Mouse (Mus musculus) CD4-positive helper T cell, adult 2 months (primary cell): ENCODE measurements around the gene Zfp607b.

Experiments used
- DNase-seq: peaks from one replicate; pipeline ENCODE4 v3.0.0-alpha.2; 2012; ENCODE audit warnings: low read depth, missing footprints, low spot score

The Zfp607b gene

DNA sequence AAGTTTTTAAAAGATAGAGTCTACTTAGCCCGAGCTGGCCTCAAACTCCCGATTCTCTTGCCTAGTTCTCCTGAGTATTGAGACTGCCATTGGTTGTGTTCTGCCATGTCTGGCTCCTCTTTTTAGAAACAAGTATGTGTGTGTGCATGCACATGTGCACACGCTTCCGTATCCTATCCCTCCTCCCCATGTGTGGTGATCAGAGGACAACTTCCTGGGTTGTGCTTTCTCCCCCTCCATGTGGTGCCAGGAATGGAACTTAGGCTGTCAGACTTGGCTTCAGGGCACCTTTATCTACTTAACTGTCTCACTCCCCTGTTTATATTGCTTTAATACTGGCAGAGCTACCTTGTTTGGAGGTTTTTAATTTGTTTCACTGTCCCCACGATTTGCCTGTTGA lies 3.9 kb upstream of the Zfp607b start:
- no peak for DNase-seq

GRCm38 (mm10) chr7:27685681-27686080 lies 3.5 kb upstream of the Zfp607b start:
- DNase-seq = peak; percentile 47

- no peak for DNase-seq
Measured at GRCm38 (mm10) chr7:27687043-27687442, 2.1 kb upstream of the Zfp607b start.

DNA sequence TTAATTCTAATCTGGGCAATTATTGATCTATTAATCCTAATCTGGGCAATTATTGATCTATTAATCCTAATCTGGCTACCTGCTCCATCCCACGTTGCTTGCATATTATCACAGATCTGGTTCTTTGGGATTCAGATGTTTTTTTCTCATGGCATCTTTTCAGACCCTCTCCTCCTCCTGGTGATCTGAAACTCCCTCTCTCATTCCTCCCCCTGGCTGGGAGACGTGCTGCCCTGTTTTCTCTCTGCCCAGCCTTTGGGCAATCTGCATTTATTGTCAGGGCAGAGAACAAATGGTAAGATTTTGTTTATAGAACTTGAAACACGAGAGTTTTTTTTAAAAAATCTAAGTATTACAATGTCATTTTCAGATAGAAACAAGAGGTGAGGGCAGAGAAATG lies 1.3 kb upstream of the Zfp607b start:
- no peak for DNase-seq

DNA sequence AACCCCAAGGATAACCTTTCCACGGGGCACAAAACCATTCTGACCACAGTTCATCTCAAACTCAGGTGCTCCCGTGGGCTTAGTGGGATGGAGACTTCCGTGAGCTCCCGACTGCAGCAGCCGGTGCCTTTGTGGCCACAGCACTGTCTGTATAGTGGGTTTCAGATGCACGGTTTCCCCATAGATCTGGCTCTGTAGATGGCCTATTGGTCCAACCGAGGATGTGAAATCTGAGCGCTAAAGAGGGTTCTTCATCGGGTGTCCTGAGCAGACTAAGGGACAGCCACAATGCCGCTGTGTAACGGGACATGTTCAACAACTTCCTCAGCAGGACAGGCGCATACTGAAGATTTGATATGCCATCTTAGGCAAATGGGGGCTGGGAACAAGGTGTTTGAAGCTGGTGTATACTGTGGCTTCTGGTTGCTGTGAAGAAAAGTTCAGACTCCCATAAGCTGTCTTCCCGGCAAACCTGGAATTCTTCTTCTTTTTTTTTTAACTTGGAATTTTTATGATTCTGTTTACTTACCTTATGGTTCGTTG lies 823 bp upstream of the Zfp607b start:
- peak; percentile 23 for DNase-seq

DNA sequence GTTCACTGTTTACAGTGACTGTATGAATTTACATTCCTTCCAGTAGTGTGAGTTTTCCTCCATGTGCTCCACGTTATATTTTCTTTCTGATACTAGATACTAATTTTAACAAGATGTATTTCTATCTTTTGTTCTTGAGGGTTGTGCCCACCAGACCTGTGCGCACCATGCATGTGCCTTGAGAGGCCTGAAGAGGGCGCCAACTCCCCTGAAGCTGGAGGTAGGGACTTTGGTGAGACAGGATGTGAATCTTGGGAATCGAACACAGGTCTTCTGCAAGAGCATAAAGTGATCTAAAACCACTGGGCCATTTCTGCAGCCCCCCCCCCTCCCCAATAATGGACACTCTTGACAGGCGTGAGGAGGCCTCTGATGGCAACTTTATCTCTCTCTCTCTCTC lies 1.9 kb downstream of the Zfp607b start:
- DNase-seq = peak; percentile 63

- DNase-seq = no peak
Measured at GRCm38 (mm10) chr7:27696711-27697110, 7.6 kb downstream of the Zfp607b start.

DNA sequence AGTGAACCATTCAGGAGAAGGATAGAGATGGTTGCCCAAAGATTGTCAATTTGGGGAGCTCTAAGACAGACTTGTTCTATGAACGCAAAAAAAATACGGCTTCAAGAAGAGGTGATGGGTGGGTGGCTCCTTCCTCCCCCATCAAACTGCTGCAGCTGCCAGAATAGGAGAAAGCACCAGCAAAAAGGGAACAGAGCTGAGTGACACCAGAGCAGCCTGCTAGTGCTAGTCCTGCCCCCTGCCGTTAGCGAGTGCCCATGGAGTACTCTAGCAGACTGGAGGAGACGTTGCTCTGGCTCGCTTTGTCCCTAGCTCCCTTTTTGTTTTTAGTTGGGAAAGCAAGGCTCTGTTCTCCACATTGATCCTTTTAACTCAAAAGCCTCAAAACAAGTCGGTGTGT lies 21.3 kb downstream of the Zfp607b start:
- no peak for DNase-seq

DNA sequence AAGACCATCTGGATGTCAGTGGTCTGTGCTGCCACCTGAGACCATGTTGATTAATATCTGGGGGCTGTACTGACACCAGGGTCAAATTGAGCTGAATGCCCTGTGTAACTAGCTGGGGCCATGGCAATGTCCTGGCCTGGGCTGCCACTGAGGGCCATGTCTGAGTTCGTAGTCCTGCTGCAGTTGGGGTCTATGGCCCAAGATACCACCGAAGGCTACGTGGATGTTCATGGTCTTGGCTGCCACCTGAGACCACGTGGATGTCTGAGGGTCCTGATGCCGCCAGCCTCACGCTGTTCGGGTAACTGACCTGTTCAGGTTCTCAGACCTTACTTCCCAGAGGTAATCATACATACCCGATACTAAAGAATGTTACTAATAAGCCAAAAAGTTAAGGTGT lies 32.8 kb downstream of the Zfp607b start:
- DNase-seq = no peak

GRCm38 (mm10) chr7:27725566-27726538 lies 36.7 kb downstream of the Zfp607b start:
- DNase-seq = peak; percentile 72

GRCm38 (mm10) chr7:27727471-27727870 lies 38.3 kb downstream of the Zfp607b start:
- no peak for DNase-seq

GRCm38 (mm10) chr7:27731281-27731883 lies 42.2 kb downstream of the Zfp607b start, which contains the start of gene Zfp60:
Zfp60 (plus strand) TSS chr7:27731389.
- peak; percentile 90 for DNase-seq

- peak; percentile 58 for DNase-seq
Measured at GRCm38 (mm10) chr7:27731946-27732345, 42.8 kb downstream of the Zfp607b start.

DNA sequence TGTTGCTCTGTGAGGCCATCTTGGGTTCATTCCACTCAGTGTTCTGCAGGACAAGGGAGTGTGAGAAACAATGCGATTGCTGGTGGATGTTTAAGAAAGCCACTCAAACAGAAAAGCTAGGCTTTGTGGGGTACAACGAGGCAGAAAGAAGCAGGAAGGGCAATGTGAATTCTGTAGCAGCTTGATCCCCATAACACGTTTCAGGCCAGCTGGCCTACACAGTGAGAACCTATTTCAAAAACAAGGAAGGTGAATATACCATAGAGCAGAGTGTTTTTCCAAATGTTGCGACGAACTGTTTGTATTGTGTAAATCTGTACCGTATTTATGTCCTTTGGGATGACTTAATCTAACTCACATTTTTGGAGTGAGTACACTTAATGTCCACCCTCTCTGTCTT lies 43.4 kb downstream of the Zfp607b start:
- DNase-seq = no peak

DNA sequence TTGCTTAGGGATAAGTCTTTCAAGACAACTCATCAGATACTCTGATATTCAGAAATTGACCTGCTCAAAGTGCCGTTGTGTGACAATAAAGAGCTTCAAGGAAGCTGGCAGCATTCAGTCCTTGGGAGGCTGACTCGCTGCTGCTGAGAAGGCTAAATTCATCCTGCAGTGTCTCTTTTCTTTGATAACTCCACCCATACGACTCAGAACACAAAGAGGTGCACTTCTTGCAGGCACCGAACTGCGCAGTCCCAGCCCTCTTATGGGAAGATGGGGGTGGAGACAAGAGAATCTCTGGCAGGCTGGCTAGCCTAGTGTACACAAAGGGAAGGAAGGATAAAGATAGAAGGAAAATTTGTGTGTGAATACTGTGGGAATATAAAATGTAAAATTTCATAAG lies 46.3 kb downstream of the Zfp607b start:
- no peak for DNase-seq
